12 mouse cellular contexts compared by ENCODE assay signal in genomic region chr3:116773836-116774235, GRCm38 (mm10).
"Had no signal": no experiment of that assay in that cellular context is flagged by ENCODE, and none has a peak within 500 bp of the region (broad histone marks: within the 10 kb centered on the region; RNA-seq: fewer than 3 reads in every experiment).

No protein-coding gene starts in this region.

- H3K4me1 ChIP-seq: midbrain, embryonic 13.5 days; neural tube, embryonic 15.5 days had no signal

- H3K4me3 ChIP-seq: left cerebral cortex, adult 2 months; midbrain, embryonic 13.5 days; myocyte; neural tube, embryonic 15.5 days had no signal

- H3K27ac ChIP-seq: left cerebral cortex, adult 2 months; liver, embryonic 14.5 days; midbrain, embryonic 13.5 days; neural tube, embryonic 15.5 days had no signal

- H3K9ac ChIP-seq: liver, embryonic 14.5 days; midbrain, embryonic 13.5 days; neural tube, embryonic 15.5 days had no signal

- ATAC-seq: midbrain, embryonic 13.5 days had no signal

- H3K9me3 ChIP-seq: midbrain, embryonic 13.5 days; neural tube, embryonic 15.5 days had no signal

- H3K4me2 ChIP-seq: midbrain, embryonic 13.5 days; neural tube, embryonic 15.5 days had no signal

- H3K27me3 ChIP-seq: midbrain, embryonic 13.5 days; neural tube, embryonic 15.5 days had no signal

- DNase-seq: kidney, adult 18-20 months; kidney, postnatal 10 days; lung, adult 18-20 months; right cerebral cortex, adult 18-20 months; right cerebral cortex, postnatal 25 days; thymus, adult 2 months; thymus, postnatal 25 days had no signal
